Mouse (Mus musculus) embryonic fibroblast, embryonic 13.5 days (primary cell): Measurements from ENCODE around the gene Krtap10-10.

Experiments
- CTCF ChIP-seq: IDR thresholded peaks from 2 replicates; pipeline ENCODE4 v1.5.1; 2011; ENCODE audit warnings: mild to moderate bottlenecking, control low read depth, low read length, moderate library complexity, borderline replicate concordance; ENCODE audit not compliant: insufficient read depth
- POLR2A ChIP-seq: IDR thresholded peaks from 2 replicates; pipeline ENCODE4 v1.6.1; 2011; ENCODE audit warnings: low read depth, mild to moderate bottlenecking, control low read depth, low read length, moderate library complexity

DNA sequence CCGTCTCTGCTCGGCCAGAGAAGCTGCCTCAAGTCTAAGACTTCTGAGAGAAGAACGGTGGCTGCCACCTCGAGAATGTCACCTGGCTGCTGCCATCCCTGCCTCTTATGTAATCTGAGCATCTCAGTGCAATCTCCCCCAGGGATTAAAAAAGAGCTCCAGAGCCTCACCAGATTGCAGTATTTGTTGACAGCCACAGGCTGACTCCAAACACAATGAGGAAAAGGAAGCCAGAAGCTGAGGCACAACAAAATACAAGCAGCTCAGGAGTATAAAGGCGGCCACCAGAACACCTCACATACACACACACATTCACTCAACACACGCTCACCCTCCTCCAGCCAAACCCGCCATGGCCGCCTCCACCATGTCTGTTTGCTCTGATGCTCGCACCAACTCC is at the start of gene Krtap10-10:
- TF ChIP-seq CTCF (no peak), POLR2A (no peak)
